In genomic region chr6:53164423-53164841, GRCm38 (mm10) we compare ENCODE assay signal across 8 mouse cellular contexts.
DNase-seq lines count a peak whose midpoint lies in the region; ATAC-seq and TF ChIP-seq lines count a peak whose summit lies in the region.

No protein-coding gene starts in this region.

- H3K4me2 ChIP-seq in hindbrain, embryonic 11.5 days (replicated peaks; ENCODE audit: low read depth, low read length) = no peak overlapping the region

- intact Hi-C loops in left cerebral cortex, adult 2 months (cut with DNase I) = loop anchor here (1.0 kb wide), 1 partner anchor 557 kb away; no protein-coding TSS in a partner anchor
- intact Hi-C loops in left cerebral cortex, postnatal 25 days (cut with DNase I) = loop anchor here (5.0 kb wide), 2 partner anchors 348 to 558 kb away; no protein-coding TSS in a partner anchor

- ATAC-seq in hindbrain, embryonic 11.5 days (ENCODE audit: low FRiP score) = no peak
- ATAC-seq in monocyte, adult 5-6 weeks (replicated peaks; ENCODE audit: insufficient number of reproducible peaks, low FRiP score, low TSS enrichment, poor library complexity, severe bottlenecking) = no peak

- no peaks in the 10 kb centered on the region for H3K36me3 ChIP-seq in embryonic facial prominence, embryonic 10.5 days (replicated peaks)
- no peaks in the 10 kb centered on the region for H3K36me3 ChIP-seq in hindbrain, embryonic 11.5 days (ENCODE audit: control insufficient read depth, insufficient read depth, low read length)
- H3K36me3 ChIP-seq in midbrain, embryonic 10.5 days = no peaks in the 10 kb centered on the region

- TF ChIP-seq CTCF in left cerebral cortex, adult 2 months (IDR thresholded peaks at IDR 0.05) = peak; percentile 48

- no peaks in the 10 kb centered on the region for H3K27me3 ChIP-seq in embryonic facial prominence, embryonic 10.5 days (replicated peaks; ENCODE audit: low read depth, poor library complexity, severe bottlenecking)
- H3K27me3 ChIP-seq in hindbrain, embryonic 11.5 days (ENCODE audit: control insufficient read depth, insufficient read depth, low read length) = no peaks in the 10 kb centered on the region
- H3K27me3 ChIP-seq in midbrain, embryonic 10.5 days (ENCODE audit: low read depth, poor library complexity, severe bottlenecking) = peaks cover 4% of the 10 kb centered on the region

- H3K4me3 ChIP-seq in left cerebral cortex, adult 2 months = 0 out of 2 replicates have a peak overlapping the region, but pooled peaks have one; percentile 15
- H3K4me3 ChIP-seq in embryonic facial prominence, embryonic 10.5 days = peak overlapping the region; percentile 33
- no peak overlapping the region for H3K4me3 ChIP-seq in hindbrain, embryonic 11.5 days (ENCODE audit: low read depth, low read length)
- peak overlapping the region; percentile 39 for H3K4me3 ChIP-seq in midbrain, embryonic 10.5 days

- 9% methylated on average over 10 of the region's 10 CpGs for WGBS in embryonic facial prominence, embryonic 10.5 days
- 13% methylated on average over 10 of the region's 10 CpGs for WGBS in hindbrain, embryonic 11.5 days
- WGBS in midbrain, embryonic 10.5 days = 10% methylated on average over 10 of the region's 10 CpGs

- H3K9ac ChIP-seq in hindbrain, embryonic 11.5 days (ENCODE audit: low read depth, low read length) = no peak overlapping the region

- no peaks in the 10 kb centered on the region for H3K9me3 ChIP-seq in embryonic facial prominence, embryonic 10.5 days
- no peaks in the 10 kb centered on the region for H3K9me3 ChIP-seq in hindbrain, embryonic 11.5 days (ENCODE audit: control insufficient read depth, low read length)
- no peaks in the 10 kb centered on the region for H3K9me3 ChIP-seq in midbrain, embryonic 10.5 days (replicated peaks)

- DNase-seq in left cerebral cortex, adult 2 months (ENCODE audit: extremely low spot score in 1 of 2, low spot score in 2 of 2) = peak; percentile 14 to 17
- DNase-seq in left cerebral cortex, adult 11 months (ENCODE audit: low spot score) = no peak
- DNase-seq in embryonic facial prominence, embryonic 10.5 days (ENCODE audit: low spot score) = peak; percentile 67
- peak; percentile 53 for DNase-seq in hindbrain, embryonic 11.5 days (ENCODE audit: low spot score)
- DNase-seq in left cerebral cortex, postnatal 25 days (ENCODE audit: low spot score in 2 of 2) = peak; percentile 12 to 31
- DNase-seq in midbrain, embryonic 10.5 days (ENCODE audit: low spot score) = peak; percentile 26
- no peak for DNase-seq in urinary bladder, postnatal 4 days (ENCODE audit: low spot score in 2 of 2)

- H3K27ac ChIP-seq in left cerebral cortex, adult 2 months = no peak overlapping the region
- peak overlapping the region; percentile 40; the same call in 1 of the 2 replicates for H3K27ac ChIP-seq in embryonic facial prominence, embryonic 10.5 days (replicated peaks)
- H3K27ac ChIP-seq in hindbrain, embryonic 11.5 days (ENCODE audit: low read depth, low read length) = no peak overlapping the region
- H3K27ac ChIP-seq in midbrain, embryonic 10.5 days (replicated peaks) = no peak overlapping the region

- H3K4me1 ChIP-seq in embryonic facial prominence, embryonic 10.5 days = peaks cover 18% of the 10 kb centered on the region
- H3K4me1 ChIP-seq in hindbrain, embryonic 11.5 days (replicated peaks; ENCODE audit: control insufficient read depth, insufficient read depth, low read length) = no peaks in the 10 kb centered on the region
- H3K4me1 ChIP-seq in midbrain, embryonic 10.5 days = peaks cover 7% of the 10 kb centered on the region

Comparison
In these comparisons a context has a peak if more than half of its experiments do, and no peak if none do; other contexts are left out.
1. DNase-seq: peak in left cerebral cortex, adult 2 months (2 of 2), embryonic facial prominence, embryonic 10.5 days (single experiment), hindbrain, embryonic 11.5 days (single experiment), left cerebral cortex, postnatal 25 days (2 of 2) and midbrain, embryonic 10.5 days (single experiment); none in left cerebral cortex, adult 11 months (single experiment) and urinary bladder, postnatal 4 days (0 of 2).